Mouse (Mus musculus) monocyte, adult 5-6 weeks (primary cell): ENCODE measurements around the gene N4bp3. TPM values are rescaled to one million over a fixed set of nuclear protein-coding genes. Genes with fewer than 3 reads are reported as not detected.

ENCODE experiments used
- ATAC-seq: fragments of 153-309, 156-312 bp; replicated peaks from 2 replicates; pipeline ENCODE4 v1.8.0; 2017; ENCODE audit warnings: mild to moderate bottlenecking; ENCODE audit not compliant: low TSS enrichment, insufficient number of reproducible peaks, severe bottlenecking, poor library complexity, low FRiP score
- total RNA-seq: library from RNA; stranded (forward); fragments of 200-1000, 200-491, 200-594 nt; gene quantifications from 3 replicates; pipeline ENCODE4 v1.2.3, GENCODE M21; 2017

The N4bp3 gene
- total RNA-seq, 1 experiment from 2014 or later, result 3.3 TPM

- ATAC-seq, result no peak
These were observed 6.3 kb upstream of the N4bp3 start for GRCm38 (mm10) chr11:51656798-51657521.

GRCm38 (mm10) chr11:51654891-51655290 is 4.2 kb upstream of the N4bp3 start:
- no peak for ATAC-seq

GRCm38 (mm10) chr11:51653736-51654135 is 3.1 kb upstream of the N4bp3 start:
- ATAC-seq, result no peak

GRCm38 (mm10) chr11:51652889-51653418 is 2.3 kb upstream of the N4bp3 start:
- ATAC-seq, result no peak

DNA sequence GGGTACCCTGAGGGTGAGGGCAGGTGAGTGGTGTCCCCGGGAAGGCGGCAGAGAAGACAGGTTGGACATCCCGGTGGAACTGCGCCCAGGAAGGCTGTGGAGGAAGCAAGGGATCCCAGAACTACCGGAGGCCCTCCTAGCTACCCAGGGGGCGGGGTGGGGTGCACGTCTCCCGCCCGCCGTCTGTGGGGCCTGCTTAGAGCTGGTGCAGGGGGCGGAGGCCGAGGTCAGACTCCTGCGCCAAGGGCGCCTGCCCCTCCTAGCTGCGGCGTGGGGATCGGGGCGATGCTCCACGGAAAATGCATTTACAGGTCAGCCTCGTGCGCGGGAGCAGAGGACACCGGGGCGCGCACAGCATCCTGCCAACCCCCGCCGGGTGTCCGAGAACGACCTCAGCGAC is 381 bp downstream of the N4bp3 start:
- no peak for ATAC-seq

- ATAC-seq, result no peak
These were observed 798 bp downstream of the N4bp3 start for GRCm38 (mm10) chr11:51649889-51650199.

DNA sequence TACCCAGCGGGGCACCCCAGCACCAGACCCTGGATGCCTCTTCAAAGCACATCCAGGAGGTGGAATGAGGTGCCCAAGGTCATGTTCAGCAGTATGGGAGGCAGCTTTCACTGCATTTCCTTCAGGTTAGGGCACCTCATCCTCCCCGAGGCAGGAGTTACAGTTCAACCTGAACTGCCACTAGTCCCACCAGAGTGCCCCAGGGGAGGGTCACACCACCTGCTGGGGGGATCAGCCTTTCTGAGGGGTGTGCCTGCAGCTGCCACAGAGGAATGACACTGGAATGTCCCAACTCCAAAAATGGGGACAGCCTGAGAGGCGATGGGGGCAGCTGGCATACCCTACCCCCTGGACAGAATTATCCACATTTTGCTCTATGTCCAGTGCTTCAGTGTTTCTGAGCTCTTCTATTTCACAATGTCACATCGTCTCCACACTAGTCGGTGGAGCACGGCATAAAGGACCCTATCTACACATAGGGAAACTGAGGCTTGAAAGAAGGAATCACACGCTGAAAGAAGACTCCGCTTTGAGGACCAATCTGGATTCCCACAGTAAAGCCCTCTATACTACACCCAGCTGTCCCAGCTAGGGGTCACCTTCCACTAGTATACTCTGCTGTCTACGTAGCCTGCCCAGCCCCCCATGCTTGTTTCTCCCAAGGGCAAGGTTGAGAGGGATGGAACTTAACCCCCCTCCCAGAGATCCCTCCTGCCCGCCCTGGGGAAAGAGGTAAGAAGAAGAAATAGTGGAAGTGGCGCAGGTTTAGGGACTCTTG is 1.3 kb downstream of the N4bp3 start:
- ATAC-seq, result no peak

GRCm38 (mm10) chr11:51648566-51648965 is 2.1 kb downstream of the N4bp3 start:
- ATAC-seq, result no peak

- no peak for ATAC-seq
These were observed 3.6 kb downstream of the N4bp3 start for GRCm38 (mm10) chr11:51646751-51647667.

DNA sequence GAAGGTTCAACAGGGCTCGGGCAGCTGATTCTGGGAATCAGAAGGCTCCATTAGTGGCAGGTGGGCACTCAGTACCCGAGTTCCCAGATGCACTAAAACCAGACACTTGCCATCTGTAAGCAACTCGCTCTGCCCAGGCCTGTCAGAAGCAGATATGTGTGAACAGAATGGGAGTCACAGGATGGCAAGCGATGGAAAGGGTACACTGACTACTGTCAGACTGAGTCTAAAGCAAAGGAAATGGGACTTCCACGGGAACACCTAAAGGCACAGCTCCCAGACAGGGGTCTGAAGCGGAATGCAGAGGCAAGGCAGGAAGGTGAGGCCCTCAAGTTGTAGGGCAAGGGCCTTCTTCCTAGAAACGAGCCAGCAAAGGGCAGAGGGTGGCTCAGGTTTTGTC is 4.4 kb downstream of the N4bp3 start:
- ATAC-seq, result no peak

DNA sequence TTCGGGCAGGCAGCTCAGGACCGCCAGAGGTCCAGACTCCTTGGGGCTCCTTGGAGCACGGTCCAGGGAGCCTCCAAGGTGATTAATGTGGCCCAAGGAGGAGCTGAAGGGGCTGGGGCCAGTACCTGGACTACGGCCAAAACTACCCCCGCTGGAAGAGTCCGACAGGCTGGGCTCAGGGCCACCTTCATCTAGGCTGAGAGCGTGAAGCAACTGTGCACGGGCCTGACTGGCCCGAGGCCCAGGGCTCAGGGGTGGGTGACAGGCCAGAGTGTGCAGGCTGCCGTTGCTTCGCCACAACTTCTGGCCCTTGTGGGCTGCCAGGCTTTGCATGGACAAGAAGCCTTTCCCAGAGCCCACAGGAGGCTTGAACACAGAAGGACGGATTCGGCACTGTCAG is 5.3 kb downstream of the N4bp3 start:
- no peak for ATAC-seq

DNA sequence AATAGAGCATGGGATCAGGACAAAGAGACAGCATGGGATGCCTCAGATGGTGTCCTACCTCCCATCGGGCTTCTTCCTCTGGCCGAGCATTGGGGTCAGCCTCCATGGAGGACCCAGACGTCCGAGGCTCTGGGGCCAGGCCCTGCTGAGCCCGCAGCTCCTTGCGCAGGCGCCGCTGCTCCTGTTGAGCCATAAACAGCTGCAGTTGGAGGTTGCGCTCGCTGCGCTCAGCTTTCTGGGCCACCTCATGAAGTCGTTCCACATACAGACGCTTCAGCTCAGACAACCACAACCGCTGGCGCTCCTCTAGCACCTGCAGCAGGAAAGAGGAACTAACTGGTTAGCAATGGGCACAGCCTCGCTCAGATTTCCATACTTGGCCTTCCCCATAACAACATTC is 6.4 kb downstream of the N4bp3 start:
- peak; percentile 64 for ATAC-seq

GRCm38 (mm10) chr11:51643761-51644160 is 6.9 kb downstream of the N4bp3 start:
- no peak for ATAC-seq

GRCm38 (mm10) chr11:51643202-51643601 is 7.4 kb downstream of the N4bp3 start:
- no peak for ATAC-seq

DNA sequence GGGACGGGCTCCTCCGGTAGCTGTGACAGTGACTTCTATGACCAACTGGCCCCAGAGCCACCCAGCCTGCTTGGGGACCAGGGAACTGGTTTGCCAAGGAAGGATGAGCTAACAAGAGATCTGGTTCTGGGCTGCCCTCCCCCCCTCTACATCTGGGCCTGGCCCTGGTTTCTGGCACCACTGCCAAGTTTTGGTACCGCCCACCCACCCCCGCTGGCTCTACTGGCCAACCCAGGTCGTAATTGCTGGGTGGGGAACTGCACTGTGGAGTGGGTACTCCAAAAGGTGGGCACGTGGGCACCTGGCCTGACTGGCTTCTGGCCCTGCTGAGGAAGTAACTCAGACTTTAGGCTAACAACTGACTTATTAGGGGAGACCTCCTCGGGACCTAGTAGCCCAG is 9.9 kb downstream of the N4bp3 start:
- ATAC-seq, result no peak

GRCm38 (mm10) chr11:51638497-51638896 is 12.1 kb downstream of the N4bp3 start:
- no peak for ATAC-seq

- ATAC-seq, result peak; percentile 84
These were observed 12.6 kb downstream of the N4bp3 start for GRCm38 (mm10) chr11:51637971-51638414.

DNA sequence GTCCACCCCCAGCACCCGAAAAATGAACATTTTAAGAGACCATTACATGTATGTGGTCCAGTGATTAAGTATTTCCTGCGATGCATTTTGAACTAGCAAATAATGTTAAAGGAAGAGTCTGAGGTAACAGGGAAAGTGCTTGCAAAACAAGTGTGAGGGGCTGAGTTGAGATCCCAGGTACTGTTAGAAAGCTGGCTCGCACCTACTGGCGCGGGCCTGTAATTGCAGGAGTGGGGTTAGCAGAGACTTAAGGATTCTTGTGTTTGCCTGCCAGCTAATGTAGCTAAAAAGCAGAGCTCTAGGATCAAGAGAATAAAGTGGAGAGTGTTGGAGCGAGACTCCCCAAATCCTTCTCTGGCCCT is 14.3 kb downstream of the N4bp3 start:
- ATAC-seq, result 0 out of 2 replicates have a peak, but pooled peaks have one; percentile 38
